Mouse (Mus musculus) embryonic facial prominence, embryonic 10.5 days (tissue): Measurements from ENCODE around the gene Zscan4-ps2. TPM values are rescaled to one million over a fixed set of nuclear protein-coding genes. Genes with fewer than 3 reads are reported as not detected.
"Not testable (repeated sequence)": the region's sequence is repeated elsewhere in the genome, so short reads cannot be mapped to it uniquely, and the experiment has no call there.

Experiments used
- DNase-seq: peaks from one replicate; pipeline ENCODE4 v3.0.0-alpha.2; 2017; ENCODE audit warnings: low spot score
- H3K27ac ChIP-seq: fragments of 300-500 bp; sonication (generic); replicated peaks from 2 replicates; pipeline ENCODE4 v1.5.1; 2016; ENCODE audit warnings: mild to moderate bottlenecking
- H3K27me3 ChIP-seq: fragments of 300-500 bp; sonication (generic); replicated peaks from 2 replicates; pipeline ENCODE4 v1.6.1; 2016; ENCODE audit warnings: low read depth, mild to moderate bottlenecking; ENCODE audit not compliant: poor library complexity, severe bottlenecking
- H3K36me3 ChIP-seq: fragments of 300-500 bp; sonication (generic); replicated peaks from 2 replicates; pipeline ENCODE4 v1.6.1; 2016; ENCODE audit warnings: mild to moderate bottlenecking, moderate library complexity
- H3K4me1 ChIP-seq: fragments of 300-500 bp; sonication (generic); 2 replicates; pipeline ENCODE4 v1.6.1; 2016
- H3K4me3 ChIP-seq: fragments of 300-500 bp; sonication (generic); 2 replicates; pipeline ENCODE4 v1.5.1; 2016; ENCODE audit warnings: mild to moderate bottlenecking, moderate library complexity
- H3K9me3 ChIP-seq: fragments of 300-500 bp; sonication (generic); 2 replicates; pipeline ENCODE4 v1.6.1; 2016; ENCODE audit warnings: mild to moderate bottlenecking
- WGBS: fragments of 180-500 bp; shearing (Covaris S2); methylation state at CpG from one replicate; pipeline ENCODE4 v1.1.7; 2016; 5-methylcytosine and 5-hydroxymethylcytosine counted together
- polyA plus RNA-seq: library from polyadenylated mRNA; unstranded; fragments of >200 nt; fragmentation: Nextera tagmentation; extraction: Ambion mirVana; gene quantifications from 2 replicates; pipeline ENCODE4 v1.2.1, GENCODE M21; 2016

Gene Zscan4-ps2
- not detected in 2 replicates for polyA plus RNA-seq

- not testable (repeated sequence) for H3K36me3 ChIP-seq, H3K9me3 ChIP-seq, H3K27ac ChIP-seq, H3K4me3 ChIP-seq, H3K4me1 ChIP-seq, H3K27me3 ChIP-seq, DNase-seq
- WGBS: 79% methylated on average over 1 of the region's 1 CpGs
Measured at GRCm38 (mm10) chr7:11514010-11514409, at the start of gene Zscan4-ps2. Zscan4-ps2 (plus strand) TSS chr7:11514310.

Other genes with a start within 250 kb of the Zscan4-ps2 start
- gene Zscan4e, start 203.6 kb upstream of the Zscan4-ps2 start, polyA plus RNA-seq: not detected in 2 replicates
- gene Zscan4f, start 116.4 kb upstream of the Zscan4-ps2 start, polyA plus RNA-seq: not detected in 2 replicates
- gene Zscan4-ps3, start 95.0 kb downstream of the Zscan4-ps2 start, polyA plus RNA-seq: not detected in 2 replicates
- gene Vmn1r72, start 165.8 kb downstream of the Zscan4-ps2 start, polyA plus RNA-seq: not detected in 2 replicates
- gene Vmn1r73, start 216.0 kb downstream of the Zscan4-ps2 start, polyA plus RNA-seq: not detected in 2 replicates